Mouse (Mus musculus) urinary bladder, postnatal 36 days (tissue): Measurements from ENCODE around the gene Gfy.
A peak's percentile ranks its signal among the peaks of the same experiment; 100 is the strongest.
"Not testable (repeated sequence)": the region's sequence is repeated elsewhere in the genome, so short reads cannot be mapped to it uniquely, and the experiment has no call there.

ENCODE experiments used
- DNase-seq, 2 experiments: peaks; one replicate each; pipeline ENCODE4 v3.0.0; 2022; ENCODE audit warnings: low spot score in 2 of 2, mixed read lengths in 1 of 2

Gfy gene

DNA sequence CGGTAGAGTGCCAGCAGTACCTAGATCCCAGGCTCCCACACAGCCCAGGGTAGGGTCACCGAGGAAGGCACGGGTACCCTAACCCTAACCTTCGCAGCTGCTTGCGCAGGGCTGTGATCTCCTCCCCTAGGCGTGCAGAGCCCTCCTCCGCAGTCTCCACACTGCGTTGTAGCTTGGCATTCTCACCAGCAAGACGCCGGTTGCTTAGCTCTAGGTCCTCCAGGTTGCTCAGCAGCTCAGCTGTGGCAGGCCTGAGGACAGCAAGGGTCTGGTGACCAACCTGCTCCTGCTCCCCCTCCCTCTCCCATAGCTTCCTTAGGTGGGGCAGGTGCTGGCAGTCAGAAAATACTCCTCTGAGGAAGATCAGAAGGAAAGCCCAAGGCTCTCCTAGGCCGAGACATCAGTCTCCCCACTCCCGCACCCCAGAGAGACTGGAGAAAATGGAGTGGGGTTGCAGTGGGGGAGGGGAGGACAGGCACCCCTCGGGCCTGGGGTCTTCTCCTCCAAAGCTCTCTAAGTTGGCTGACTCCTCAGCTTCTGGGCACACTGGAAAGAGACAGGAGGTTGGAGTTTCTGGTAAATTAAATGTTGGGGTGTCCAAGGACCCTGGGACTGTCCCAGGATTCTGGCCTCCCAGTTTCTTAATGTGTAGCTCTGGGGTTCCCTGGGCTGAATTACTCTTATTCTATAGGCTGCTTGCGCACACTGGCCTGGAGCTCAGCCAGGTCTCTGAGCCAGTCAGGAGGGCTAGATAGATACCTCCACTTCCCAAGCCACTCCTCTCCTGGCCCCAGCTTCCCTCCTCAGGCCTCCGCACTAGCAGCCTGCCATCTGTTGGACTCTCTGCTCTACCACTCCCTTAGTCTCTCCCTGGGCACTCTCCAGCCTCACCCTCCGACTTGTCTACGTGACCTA lies 14.8 kb upstream of the Gfy start:
- DNase-seq: no peak

DNA sequence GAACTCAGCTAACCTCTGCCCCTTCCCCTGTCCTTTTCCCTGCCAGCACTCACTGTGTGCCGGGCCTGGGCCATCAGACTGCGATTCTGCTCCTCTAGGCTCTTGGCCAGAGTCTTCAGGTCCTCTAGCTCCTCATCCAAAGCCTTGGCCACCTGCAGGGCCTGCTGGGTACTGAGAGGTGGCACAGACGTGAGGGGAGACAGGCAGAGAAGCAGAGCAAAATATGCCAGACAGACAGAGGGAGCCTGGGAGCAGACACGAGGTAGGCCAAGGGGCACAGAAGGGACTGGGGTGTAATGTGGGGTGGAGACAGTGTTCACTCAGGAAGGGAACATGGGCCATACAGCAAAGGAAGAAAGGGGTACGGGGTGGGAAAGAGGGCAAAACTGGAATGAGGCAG lies 14.0 kb upstream of the Gfy start:
- no peak for DNase-seq

DNA sequence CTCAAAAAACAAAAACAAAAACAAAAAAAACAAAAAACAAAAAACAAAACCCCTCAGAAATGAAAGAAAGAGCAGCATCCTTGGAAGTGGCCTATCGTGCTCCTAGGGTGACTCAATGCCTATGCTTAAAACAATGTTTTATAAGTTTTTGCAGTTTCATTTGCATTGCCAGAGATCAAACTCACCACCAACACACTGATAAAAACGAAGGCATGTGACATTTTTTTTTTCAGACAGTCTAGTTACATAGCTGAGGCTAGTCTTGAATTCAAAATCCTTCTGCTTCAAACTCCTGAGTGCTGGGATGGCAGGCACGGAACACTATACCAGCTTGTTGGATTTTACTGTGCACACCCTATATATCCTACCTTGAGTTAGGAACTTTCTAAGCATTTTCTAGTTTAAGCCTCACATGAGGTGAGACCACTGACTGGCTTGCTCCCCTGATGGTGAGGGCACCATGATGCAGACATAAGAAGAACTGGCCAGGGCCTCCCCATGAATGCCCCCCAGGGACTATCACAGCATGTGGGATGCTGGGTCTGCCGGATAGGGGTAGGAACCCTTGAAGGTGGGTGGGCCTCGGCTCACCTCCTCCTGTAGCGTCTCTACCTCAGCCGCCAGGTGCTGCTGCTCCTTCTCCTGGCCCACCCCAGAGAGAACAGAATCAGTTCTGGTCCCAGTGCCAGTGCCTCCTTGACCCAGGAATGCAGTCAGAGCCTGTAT lies 13.4 kb upstream of the Gfy start:
- DNase-seq: no peak

DNA sequence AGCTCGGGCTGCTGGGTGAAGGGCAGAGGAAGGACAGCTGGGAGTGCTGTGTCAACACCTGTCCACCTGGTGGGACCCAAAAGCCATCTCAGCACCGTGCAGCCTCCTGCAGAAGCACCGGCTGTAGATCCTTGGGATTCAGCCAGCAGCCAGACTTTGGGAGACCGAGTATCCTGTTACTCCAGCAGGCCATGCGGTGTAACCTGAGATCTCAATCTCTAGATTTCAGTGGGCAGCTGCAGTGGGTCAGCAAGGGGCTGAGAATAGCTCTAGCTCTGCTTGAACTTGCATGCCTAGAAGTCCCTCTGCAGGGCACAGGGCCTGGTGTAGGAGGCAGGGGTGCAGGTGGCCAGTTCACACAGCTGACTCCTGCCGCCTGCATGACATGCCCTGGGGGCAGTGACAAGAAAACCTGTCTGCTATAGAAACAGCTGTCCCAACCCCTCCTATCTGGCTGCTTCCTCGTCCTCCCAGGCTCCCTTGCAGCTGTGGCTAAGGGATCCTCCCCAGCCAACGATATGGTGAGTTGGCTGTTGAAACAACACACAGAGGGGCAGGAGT lies 12.5 kb upstream of the Gfy start:
- no peak for DNase-seq

DNA sequence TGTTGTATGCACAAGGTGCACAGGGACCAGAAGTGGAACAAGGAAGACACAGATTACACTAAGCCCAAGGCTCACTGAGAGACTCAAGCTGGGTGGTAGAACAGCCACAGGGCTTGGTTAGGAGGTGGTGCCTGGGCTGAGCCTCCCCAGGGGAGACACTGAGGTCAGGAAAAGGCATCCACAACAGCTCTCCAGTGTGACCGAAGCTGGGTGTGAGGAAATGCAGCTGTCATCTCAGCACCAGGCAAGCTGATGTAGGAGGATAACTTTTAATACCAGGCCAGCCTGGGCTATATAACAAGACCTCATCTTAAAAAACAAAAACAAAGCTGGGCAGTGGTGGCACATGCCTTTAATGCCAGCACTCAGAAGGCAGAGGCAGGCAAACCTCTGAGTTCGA lies 11.8 kb upstream of the Gfy start:
- no peak for DNase-seq

DNA sequence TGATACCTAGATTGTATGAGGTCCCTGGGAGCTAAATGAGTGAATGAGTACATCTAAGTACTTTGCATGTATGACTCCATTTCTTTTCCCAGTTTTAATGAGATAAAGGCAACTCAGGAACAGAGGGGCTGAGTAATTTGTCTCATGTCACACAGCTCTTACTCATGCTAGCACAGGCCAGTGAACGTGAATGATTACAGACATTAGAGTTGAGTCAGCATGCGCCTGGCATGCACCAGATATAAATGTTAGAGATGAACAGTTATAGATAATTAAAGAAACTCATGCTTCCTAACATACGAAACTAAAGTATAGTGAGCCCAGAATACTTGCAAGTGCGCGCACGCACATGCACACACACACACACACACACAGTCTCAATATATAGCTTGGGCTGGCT lies 10.8 kb upstream of the Gfy start:
- DNase-seq: no peak

DNA sequence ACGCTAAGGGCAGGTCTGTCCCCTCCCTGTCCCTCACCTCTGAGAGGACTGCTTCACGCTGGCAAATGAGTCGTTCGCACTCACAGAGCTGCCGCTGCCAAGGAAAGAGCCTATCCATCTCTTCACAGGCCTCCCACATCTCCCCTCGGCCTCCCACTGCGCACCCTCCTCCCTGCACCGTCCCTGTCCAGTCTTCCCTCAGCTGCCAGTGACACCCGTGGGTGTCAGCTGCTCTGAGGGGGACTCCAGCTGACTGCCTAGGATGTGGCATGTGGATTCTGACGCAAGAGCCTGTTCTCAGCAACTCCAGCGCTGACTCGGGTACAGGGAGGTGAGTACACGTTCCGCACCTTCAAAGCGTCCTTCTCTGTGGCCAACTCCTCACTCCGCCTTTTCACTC lies 10.2 kb upstream of the Gfy start:
- no peak for DNase-seq

DNA sequence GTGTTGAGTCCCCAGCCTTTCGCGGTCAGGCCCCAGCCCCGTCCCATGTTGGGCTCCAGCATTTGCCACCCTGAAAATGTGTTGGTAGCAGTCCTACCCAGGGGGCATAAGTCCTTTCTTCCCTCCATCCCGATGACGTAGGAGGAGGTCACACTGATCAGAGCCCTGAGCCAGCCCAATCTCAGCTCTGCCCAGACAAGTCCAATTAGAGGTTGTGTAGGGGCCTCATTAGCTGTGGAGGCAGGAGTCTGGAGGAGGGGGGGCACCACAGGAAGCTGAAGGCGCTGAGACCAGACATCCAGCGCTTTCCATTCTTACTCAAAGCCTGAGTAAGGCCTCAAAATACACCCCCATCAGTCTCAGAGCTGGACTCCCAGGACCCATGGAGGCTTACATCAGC lies 6.6 kb upstream of the Gfy start:
- no peak for DNase-seq

DNA sequence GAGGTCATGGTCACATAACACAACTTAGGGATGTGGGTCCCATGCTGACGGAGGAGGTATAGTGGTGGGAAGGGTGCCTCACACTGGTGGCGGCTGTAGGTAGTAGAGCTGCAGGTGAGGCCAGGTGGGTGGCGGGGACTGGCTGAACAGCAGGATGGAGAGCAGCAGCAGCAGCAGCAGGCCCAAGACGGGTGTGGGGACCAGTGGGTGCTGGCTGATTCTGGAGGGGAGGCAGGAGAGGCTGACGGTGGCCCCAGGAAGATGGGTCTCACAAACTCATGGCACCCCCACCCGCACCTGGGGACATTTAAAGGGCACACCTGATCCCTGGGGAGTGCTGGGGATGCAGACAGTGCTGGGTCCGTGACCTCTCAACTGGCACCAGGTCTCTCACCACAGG lies 4.3 kb upstream of the Gfy start:
- no peak for DNase-seq

DNA sequence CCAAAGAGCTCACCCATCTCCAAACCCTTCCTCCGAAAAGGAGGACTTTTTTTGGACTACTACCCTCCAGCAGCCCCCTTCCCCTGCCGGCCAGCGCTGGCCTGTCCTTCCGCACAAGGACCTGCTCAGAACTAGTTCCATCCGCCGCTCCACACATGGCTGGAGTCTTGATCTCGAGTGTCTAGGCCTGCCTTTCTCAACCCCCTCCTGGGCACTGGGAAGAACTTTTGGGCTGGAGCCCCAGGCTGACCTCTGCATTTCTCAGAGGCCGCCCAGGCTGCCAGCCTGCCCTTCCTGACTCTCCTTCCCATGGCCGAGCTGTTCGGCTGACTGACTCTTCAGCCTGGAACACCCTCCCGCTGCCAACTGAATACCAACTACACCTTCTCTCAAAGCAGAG lies 3.2 kb upstream of the Gfy start:
- no peak for DNase-seq

DNA sequence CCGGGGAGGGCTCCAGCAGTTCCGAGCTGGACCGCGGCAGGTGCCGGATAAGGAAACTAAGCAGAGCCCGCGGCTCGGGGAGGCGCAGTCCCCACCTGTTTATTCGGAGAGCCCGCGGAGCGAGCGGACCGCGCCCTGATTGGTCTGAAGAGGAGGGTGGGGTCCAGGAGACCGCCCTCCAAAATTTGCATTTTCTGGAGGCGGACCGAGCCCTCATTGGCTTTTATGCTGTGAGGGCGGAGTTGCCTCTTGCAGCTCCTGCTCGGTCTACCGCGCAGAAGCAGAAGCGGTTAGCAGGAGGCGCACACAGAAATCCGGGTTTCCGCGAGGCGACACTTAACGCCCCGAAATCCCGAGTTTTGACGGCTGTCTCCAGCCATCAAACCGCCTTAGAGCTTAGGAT lies 2.8 kb upstream of the Gfy start:
- peak; percentile 80 to 88 for DNase-seq

DNA sequence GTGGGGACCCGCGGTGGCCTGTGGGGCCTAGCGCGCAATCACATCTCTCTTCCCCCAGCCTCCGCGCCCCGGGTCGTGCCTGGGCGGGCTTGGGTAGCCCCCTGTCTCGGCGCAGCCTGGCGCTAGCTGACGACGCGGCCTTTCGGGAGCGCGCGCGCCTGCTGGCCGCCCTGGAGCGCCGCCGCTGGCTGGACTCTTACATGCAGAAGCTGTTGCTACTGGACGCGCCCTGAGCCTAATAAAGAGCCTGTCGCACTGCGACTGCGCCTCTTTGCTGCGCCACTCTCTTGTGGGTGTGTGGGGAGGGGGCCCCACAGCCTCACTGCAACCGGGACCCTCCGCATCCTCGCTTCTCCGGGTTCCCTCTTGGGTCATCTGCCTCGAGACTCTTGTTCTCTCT lies 2.2 kb upstream of the Gfy start:
- DNase-seq: no peak

DNA sequence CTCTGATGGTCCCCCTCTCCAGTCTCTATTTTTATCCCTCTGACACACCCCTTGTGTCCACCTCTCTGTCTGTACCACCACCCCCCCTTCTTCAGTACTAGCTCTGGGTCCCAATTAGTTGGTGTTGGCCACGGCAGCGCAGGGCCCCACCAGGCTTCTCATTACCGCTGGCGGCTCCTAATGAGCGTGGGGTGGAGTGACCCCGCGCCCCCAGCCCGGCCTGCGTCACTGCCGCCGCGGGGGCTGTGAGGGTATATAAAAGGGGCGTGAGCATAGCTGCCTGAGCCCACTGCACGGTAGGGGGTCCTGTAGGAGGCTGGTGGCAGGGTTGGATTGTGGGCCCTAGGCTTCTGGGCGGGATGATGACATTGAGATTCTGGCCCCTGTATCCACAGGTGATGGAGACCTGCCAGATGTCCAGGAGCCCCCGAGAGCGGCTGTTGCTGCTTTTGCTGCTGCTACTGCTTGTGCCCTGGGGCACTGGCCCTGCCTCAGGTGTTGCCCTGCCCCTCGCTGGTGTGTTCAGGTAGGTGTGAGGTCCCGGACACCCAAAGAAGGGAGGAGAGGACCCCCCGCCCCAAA lies 1.6 kb upstream of the Gfy start, which contains the start of gene Pth2:
Gene Pth2, plus strand, starts transcription at position 100 of the 582 bp plus-strand sequence.
- no peak for DNase-seq

DNA sequence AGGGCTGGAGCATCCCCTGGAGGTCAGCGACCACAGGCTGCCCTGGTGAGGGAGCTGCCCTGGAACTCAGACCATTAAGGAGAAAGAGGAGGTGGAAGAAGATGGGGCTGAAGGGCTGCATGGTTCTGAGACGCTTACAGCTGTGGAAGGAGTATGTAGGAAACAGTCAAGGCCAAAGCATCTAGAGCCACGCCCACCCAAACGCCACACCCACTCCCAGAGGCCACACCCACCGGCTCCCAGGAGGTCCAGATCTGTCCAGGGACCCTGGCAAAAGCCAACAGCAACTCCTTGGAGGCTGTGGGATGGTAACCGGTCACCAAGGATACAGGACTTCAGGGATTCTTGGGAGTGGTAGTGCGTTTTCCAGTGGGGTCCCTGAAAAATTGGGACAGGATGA lies 819 bp downstream of the Gfy start:
- DNase-seq: no peak

DNA sequence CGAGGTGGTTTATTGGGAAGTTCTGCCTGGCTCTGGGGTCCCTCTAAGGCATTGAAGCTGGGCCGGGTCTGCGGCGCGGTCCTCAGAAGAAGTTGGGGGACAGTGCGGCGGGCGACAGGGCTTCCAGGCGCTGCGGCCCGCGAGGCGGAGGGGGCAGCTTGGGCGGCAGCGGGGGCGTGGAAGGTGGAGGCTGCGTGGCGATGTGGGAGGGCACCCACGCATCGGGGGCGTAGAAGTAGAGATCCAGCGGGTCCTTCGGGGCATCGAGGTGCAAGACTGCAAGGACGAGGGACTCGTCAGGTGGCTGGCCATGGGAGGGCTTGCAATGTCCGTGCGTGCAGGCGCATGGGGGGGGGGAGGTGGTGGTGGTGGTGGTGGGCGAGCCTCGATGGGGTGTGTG lies 3.0 kb downstream of the Gfy start:
- DNase-seq: no peak

DNA sequence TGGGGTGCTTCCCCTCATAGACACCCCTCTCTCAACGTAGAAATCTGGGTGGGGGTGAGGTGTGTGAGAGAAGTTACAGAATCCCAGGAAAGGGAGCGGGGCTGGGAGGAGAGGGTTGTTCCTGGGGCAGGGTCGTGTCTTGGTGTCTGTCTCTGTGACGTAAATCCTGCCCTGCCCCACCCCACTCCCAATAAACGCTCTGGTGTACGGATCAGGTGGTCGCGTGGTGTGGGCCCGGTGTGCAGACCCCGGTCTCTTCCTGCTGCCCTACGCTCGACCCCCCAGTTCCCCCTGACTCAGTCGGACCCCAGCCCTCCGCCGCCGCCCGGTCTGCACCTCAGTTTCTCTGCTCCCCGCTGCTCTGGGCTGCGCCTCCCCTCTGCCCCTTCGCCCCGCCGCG lies 3.4 kb downstream of the Gfy start:
- DNase-seq: no peak

DNA sequence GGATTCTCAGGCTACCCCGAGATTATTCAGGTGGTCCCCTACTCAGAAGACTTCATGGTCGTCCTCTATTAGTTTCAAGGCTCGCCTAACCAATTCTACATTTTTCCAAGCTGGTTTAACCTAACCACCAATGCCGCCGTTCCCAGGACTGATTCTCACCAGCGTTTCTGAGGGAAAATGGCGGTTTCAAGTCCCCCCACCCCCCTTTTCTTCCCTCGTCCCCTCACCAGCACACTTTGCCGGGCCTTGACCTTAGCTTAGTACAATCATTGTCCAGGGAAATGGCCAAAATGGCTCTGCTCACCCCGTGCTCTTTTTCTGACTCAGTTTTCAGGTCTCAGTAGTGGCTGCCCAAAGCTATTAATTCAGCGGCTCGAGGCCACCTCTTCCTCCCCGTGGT lies 4.0 kb downstream of the Gfy start:
- no peak for DNase-seq

DNA sequence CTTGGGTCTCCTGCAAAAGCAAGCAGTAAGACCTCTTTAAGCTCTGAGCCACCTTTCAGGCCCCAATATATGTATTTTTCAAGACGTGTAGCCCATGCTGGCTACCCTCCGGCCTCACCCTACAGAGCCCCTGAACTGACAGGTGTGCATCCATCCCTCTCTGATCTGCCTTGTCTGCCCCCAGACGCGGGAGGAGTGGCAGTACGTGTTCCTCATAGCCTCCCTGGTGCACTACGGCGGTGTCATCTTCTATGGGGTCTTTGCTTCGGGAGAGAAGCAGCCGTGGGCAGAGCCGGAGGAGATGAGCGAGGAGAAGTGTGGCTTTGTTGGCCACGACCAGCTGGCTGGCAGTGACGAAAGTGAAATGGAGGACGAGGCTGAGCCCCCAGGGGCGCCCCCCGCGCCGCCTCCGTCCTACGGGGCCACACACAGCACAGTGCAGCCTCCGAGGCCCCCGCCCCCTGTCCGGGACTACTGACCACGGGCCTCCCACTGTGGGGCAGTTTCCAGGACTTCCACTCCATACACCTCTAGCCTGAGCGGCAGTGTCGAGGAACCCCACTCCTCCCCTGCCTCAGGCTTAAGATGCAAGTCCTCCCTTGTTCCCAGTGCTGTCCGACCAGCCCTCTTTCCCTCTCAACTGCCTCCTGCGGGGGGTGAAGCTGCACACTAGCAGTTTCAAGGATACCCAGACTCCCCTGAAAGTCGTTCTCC lies 4.6 kb downstream of the Gfy start:
- DNase-seq: no peak

DNA sequence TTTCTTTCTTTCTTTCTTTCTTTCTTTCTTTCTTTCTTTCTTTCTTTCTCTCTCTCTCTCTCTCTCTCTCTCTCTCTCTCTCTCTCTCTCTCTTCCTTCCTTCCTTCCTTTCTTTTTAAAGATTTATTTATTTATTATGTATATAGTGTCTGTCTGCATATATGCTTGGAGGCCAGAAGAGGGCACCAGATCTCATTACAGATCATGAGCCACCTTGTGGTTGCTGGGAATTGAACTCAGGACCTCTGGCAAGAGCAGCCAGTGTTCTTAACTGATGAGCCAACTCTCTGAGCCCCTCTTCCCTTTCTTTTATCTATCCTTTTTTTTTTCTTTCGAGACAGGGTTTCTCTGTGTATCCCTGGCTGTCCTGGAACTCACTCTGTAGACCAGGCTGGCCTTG lies 5.6 kb downstream of the Gfy start:
- not testable (repeated sequence) for DNase-seq

DNA sequence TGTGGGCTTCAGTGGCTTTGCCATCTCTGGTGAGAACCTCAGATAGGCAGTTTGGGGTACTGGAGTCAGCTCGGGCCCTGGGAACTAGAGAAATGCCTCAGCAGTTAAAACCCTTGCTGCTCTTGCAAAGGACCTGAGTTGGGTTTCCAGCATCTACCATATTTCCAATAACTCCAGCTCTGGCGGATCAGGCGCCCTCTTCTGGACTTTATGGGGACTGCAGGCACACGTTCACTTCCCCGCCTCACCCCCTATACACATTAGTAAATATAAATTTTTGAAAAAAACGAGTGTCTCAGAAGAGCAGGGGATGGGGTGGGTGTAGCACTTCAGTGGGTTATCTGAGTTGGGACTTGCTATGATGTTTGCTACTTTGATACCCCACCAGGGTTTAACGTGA lies 6.4 kb downstream of the Gfy start:
- DNase-seq: no peak

DNA sequence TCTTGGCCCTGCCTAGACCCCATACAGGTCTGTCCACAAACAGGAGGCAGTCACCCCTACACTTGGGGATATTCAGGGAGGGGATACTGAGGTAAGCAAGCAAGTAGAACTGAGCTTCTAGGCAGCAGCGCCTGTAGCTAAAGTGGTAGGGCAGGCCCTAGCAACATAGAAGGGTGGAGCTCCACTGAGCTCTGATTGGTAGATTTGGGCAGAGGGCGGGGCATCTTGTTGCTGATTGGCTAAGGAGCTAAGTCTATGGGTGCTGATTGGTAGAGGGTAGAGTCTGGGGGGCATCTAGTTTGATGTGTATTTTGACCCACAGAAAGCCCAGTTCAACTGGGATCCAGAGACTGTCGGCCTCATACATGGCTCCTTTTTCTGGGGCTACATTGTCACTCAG lies 9.9 kb downstream of the Gfy start:
- DNase-seq: no peak

DNA sequence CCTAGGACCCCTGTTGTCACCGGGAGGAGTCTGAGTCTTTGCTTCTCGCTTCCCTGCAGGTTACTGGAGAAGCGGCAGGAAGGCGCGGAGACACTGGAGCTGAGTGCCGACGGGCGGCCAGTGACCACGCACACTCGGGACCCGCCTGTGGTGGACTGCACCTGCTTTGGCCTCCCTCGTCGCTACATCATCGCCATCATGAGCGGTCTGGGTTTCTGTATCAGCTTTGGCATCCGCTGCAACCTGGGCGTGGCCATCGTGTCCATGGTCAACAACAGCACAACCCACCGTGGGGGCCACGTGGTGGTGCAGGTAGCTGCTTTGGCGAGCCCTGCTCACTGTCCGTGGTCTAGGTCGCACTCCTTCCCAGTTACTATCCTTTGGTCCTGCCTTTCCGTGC lies 10.7 kb downstream of the Gfy start:
- no peak for DNase-seq
